Mouse (Mus musculus) lung, adult 2 months (tissue): Measurements from ENCODE around the gene Anapc15-ps.

ENCODE experiments used
- CTCF ChIP-seq: fragments of 200-500 bp; IDR thresholded peaks from 2 replicates; pipeline ENCODE4 v1.5.1; 2011; ENCODE audit warnings: mild to moderate bottlenecking, low read length, control low read depth; ENCODE audit not compliant: insufficient read depth
- POLR2A ChIP-seq: fragments of 200-500 bp; IDR thresholded peaks from 2 replicates; pipeline ENCODE4 v1.6.1; 2011; ENCODE audit warnings: low read depth, mild to moderate bottlenecking, control low read depth, low read length, borderline replicate concordance; ENCODE audit errors: extremely low read depth

DNA sequence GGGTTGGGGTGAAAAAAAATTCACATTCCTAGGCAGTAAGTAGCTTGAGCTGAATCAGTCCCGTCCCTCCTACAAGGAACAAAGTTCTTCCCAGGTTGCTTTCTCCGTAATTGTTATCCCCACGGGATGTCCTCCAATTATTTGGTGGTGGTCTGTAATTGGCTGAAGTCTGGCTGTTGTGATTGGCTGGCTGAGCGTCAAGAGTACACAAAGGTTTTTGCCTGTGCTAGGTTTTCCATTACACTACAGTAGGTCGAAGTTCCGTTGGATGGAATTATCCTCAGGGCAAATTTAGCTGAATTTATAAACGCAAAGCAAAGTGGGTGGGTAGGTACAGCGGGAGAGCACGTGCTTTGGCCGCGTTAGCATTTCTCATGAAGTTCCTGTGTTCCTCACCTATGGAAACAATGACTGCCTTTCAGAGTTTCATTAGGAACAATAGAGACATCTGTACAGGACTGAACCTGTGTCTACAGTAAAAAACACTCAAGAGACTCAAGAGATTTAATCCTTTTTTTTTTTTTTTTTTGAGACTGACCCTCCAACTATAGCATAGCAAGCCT lies 24.8 kb downstream of the Anapc15-ps start:
- no peak for TF ChIP-seq POLR2A
- no peak for TF ChIP-seq CTCF
